Comparison of ENCODE assay signal across 17 mouse cellular contexts in genomic region chr10:19516011-19516410, GRCm38 (mm10).
DNase-seq lines count a peak whose midpoint lies in the region; TF ChIP-seq lines count a peak whose summit lies in the region.
"Had no signal": no experiment of that assay in that cellular context is flagged by ENCODE, and none has a peak within 500 bp of the region (broad histone marks: within the 10 kb centered on the region; RNA-seq: fewer than 3 reads in every experiment).

No protein-coding gene starts in this region.

- TF ChIP-seq CTCF in layer of hippocampus, adult 2 months (conservative IDR thresholded peaks at IDR 0.05), result peak; percentile 33
- TF ChIP-seq CTCF in testis, adult 2 months (IDR thresholded peaks at IDR 0.05; ENCODE audit: control insufficient read depth, insufficient read depth, insufficient replicate concordance, low read depth, low read length), result peak; percentile 23; the same call in 1 of the 2 replicates

- no peak overlapping the region for H3K4me3 ChIP-seq in layer of hippocampus, adult 2 months
- H3K4me3 ChIP-seq in testis, adult 2 months (ENCODE audit: control insufficient read depth, low read depth, low read length), result no peak overlapping the region
- H3K4me3 ChIP-seq: kidney, embryonic 15.5 days; limb, embryonic 15.5 days; midbrain, embryonic 12.5 days; myocyte had no signal

- no peak overlapping the region for H3K27ac ChIP-seq in layer of hippocampus, adult 2 months
- no peak overlapping the region for H3K27ac ChIP-seq in testis, adult 2 months (ENCODE audit: control insufficient read depth, insufficient read depth, low read depth, low read length)
- H3K27ac ChIP-seq: kidney, embryonic 15.5 days; limb, embryonic 15.5 days; midbrain, embryonic 12.5 days had no signal

- no peaks in the 10 kb centered on the region; the same call in 1 of the 2 replicates for H3K4me1 ChIP-seq in testis, adult 2 months (ENCODE audit: control insufficient read depth, insufficient read depth, low read length)
- H3K4me1 ChIP-seq: kidney, embryonic 15.5 days; limb, embryonic 15.5 days; midbrain, embryonic 12.5 days had no signal

- H3K36me3 ChIP-seq in testis, adult 2 months (ENCODE audit: control insufficient read depth, insufficient read depth, low read length), result no peaks in the 10 kb centered on the region
- H3K36me3 ChIP-seq: kidney, embryonic 15.5 days; limb, embryonic 15.5 days; midbrain, embryonic 12.5 days had no signal

- H3K27me3 ChIP-seq in testis, adult 2 months (ENCODE audit: control insufficient read depth, insufficient read depth, low read length), result no peaks in the 10 kb centered on the region
- H3K27me3 ChIP-seq: kidney, embryonic 15.5 days; limb, embryonic 15.5 days; midbrain, embryonic 12.5 days had no signal

- DNase-seq in layer of hippocampus, adult 2 months (ENCODE audit: low spot score in 2 of 2), result no peak
- DNase-seq in layer of hippocampus, postnatal 14 days (ENCODE audit: low spot score in 2 of 2), result no peak
- DNase-seq in testis, postnatal 14 days (ENCODE audit: low spot score), result no peak
- DNase-seq in ZHBTc4 (ENCODE audit: low read depth, low spot score), result peak; percentile 59
- no peak for DNase-seq in cerebellum, postnatal 10 days
- DNase-seq in adrenal gland, adult 18-20 months (ENCODE audit: low spot score in 2 of 2), result no peak
- DNase-seq: adrenal gland, adult 2 months; cerebellum, adult 11 months; cerebellum, postnatal 25 days; heart, postnatal 14 days; layer of hippocampus, postnatal 36 days; lung, postnatal 10 days had no signal

- TF ChIP-seq POLR2A in testis, adult 2 months (IDR thresholded peaks at IDR 0.05; ENCODE audit: control insufficient read depth, low read depth, low read length), result no peak
